Comparison of ENCODE assay signal across 13 mouse cellular contexts in the genomic region with DNA sequence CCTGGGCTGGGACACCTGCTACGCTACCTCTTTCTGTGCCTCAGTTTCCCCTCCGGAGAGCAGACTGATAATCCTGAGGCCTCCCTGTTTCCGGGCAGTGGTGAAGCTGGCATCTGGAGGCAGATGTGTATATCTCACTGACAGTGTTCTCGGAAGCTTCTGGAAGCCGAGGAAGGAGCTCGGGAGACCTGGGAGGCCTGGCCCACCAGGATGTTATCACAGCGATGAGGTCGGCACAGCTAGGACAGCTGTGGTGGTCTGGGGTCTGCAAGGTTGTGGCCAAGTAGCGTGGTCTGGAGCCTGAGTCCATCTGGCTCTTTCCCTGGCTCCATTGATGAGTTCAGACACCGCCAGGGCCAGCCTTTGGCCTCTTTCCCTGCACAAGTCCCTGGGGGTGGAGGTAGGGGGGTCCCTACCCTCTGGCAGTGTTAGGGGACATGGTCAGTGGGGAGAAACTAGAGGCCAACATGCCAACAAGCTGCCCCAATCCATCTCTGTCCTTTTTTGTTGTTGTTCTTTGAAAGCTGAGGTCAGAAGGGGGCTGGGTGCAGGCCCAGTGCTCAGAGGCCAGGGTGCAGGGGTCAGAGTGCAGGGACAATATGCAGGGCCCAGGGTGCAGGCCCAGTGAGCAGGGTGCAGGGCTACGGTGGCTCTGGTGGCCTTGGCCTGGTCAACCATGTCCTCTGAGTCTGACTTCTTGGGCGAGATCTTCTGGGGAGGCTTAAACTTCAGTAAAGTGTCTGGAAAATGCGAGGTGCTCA. TPM values are rescaled to one million over a fixed set of nuclear protein-coding genes. Genes with fewer than 3 reads are reported as not detected.
DNase-seq lines count a peak whose midpoint lies in the region; ATAC-seq and TF ChIP-seq lines count a peak whose summit lies in the region.
"Had no signal": no experiment of that assay in that cellular context is flagged by ENCODE, and none has a peak within 500 bp of the region (broad histone marks: within the 10 kb centered on the region; RNA-seq: fewer than 3 reads in every experiment).

No protein-coding gene starts in this region.

- WGBS in hindbrain, embryonic 12.5 days = 72% methylated on average over 13 of the region's 13 CpGs
- 82% methylated on average over 13 of the region's 13 CpGs for WGBS in hindbrain, postnatal 0 days
- 69% methylated on average over 13 of the region's 13 CpGs for WGBS in embryonic facial prominence, embryonic 10.5 days
- WGBS in midbrain, embryonic 15.5 days = 88% methylated on average over 13 of the region's 13 CpGs

- no peak for TF ChIP-seq RAD21 in CH12.LX (IDR thresholded peaks at IDR 0.05; ENCODE audit: low read depth, low read length)

- in situ Hi-C loops in CH12.LX (cut with MboI; ENCODE audit: low pct_ligation_motif_present, low pct_unique_long_range_greater_than_20kb, low sequenced_read_pairs) = no loop called here

- no peak for DNase-seq in hindbrain, postnatal 0 days (ENCODE audit: low spot score)
- no peak for DNase-seq in CH12.LX (ENCODE audit: extremely low read depth)
- no peak for DNase-seq in embryonic facial prominence, embryonic 10.5 days (ENCODE audit: low spot score)
- DNase-seq in liver = peak; percentile 53
- DNase-seq in right cerebral cortex, postnatal 4 days = no peak
- DNase-seq: left cerebral cortex, postnatal 4 days had no signal

- ATAC-seq in hindbrain, embryonic 12.5 days (ENCODE audit: low FRiP score) = no peak
- no peak for ATAC-seq in hindbrain, postnatal 0 days
- no peak for ATAC-seq in midbrain, embryonic 15.5 days (replicated peaks)
- ATAC-seq: activated CD4-positive, CD25-positive, alpha-beta regulatory T cell, adult 4 months had no signal

- no peak overlapping the region for H3K4me3 ChIP-seq in hindbrain, embryonic 12.5 days
- H3K4me3 ChIP-seq in hindbrain, postnatal 0 days (ENCODE audit: low read length) = no peak overlapping the region
- peak overlapping the region in 1 of 3 experiments; percentile 9 for H3K4me3 ChIP-seq in CH12.LX (replicated peaks in 1 of 3; ENCODE audit: low read depth in 2 of 3, low read length in 2 of 3, poor library complexity in 1 of 3)
- no peak overlapping the region for H3K4me3 ChIP-seq in embryonic facial prominence, embryonic 10.5 days
- no peak overlapping the region for H3K4me3 ChIP-seq in midbrain, embryonic 15.5 days
- H3K4me3 ChIP-seq: layer of hippocampus, adult 2 months; midbrain, embryonic 13.5 days; neural tube, embryonic 15.5 days had no signal

- TF ChIP-seq EP300 in CH12.LX (IDR thresholded peaks at IDR 0.05; ENCODE audit: low read length) = no peak

- H3K27me3 ChIP-seq in hindbrain, embryonic 12.5 days = peaks cover 11% of the 10 kb centered on the region
- 0 out of 2 replicates have a peak, but pooled peaks cover 4% of the 10 kb centered on the region for H3K27me3 ChIP-seq in hindbrain, postnatal 0 days (ENCODE audit: insufficient read depth, low read length)
- H3K27me3 ChIP-seq in CH12.LX (replicated peaks) = no peaks in the 10 kb centered on the region
- peaks cover 9% of the 10 kb centered on the region for H3K27me3 ChIP-seq in embryonic facial prominence, embryonic 10.5 days (replicated peaks; ENCODE audit: low read depth, poor library complexity, severe bottlenecking)
- 0 out of 2 replicates have a peak, but pooled peaks cover 4% of the 10 kb centered on the region for H3K27me3 ChIP-seq in midbrain, embryonic 15.5 days (replicated peaks)

- TF ChIP-seq POLR2A in CH12.LX (IDR thresholded peaks at IDR 0.05; ENCODE audit: low read depth, low read length) = no peak

- no peak overlapping the region for H3K4me2 ChIP-seq in hindbrain, embryonic 12.5 days (replicated peaks)
- H3K4me2 ChIP-seq in hindbrain, postnatal 0 days (ENCODE audit: low read depth, low read length) = no peak overlapping the region
- no peak overlapping the region for H3K4me2 ChIP-seq in CH12.LX (ENCODE audit: insufficient read depth, low read depth, poor library complexity, severe bottlenecking)
- H3K4me2 ChIP-seq in midbrain, embryonic 15.5 days = no peak overlapping the region

- H3K79me2 ChIP-seq in CH12.LX (replicated peaks; ENCODE audit: control insufficient read depth, extremely low read depth, insufficient read depth, poor library complexity, severe bottlenecking) = no peaks in the 10 kb centered on the region

- dilution Hi-C loops in CH12.LX (cut with MboI; ENCODE audit: extremely low pct_ligation_motif_present, extremely low pct_unique_long_range_greater_than_20kb, low sequenced_read_pairs) = no loop called here

- no peak overlapping the region for H3K9ac ChIP-seq in hindbrain, embryonic 12.5 days
- H3K9ac ChIP-seq in hindbrain, postnatal 0 days (replicated peaks; ENCODE audit: low read length) = no peak overlapping the region
- no peak overlapping the region for H3K9ac ChIP-seq in CH12.LX (ENCODE audit: insufficient read depth, low read depth)
- no peak overlapping the region for H3K9ac ChIP-seq in midbrain, embryonic 15.5 days

- no peaks in the 10 kb centered on the region for H3K36me3 ChIP-seq in hindbrain, embryonic 12.5 days
- H3K36me3 ChIP-seq in hindbrain, postnatal 0 days (ENCODE audit: insufficient read depth, low read length) = no peaks in the 10 kb centered on the region
- H3K36me3 ChIP-seq in CH12.LX (replicated peaks in 1 of 2; ENCODE audit: control insufficient read depth in 1 of 2, insufficient read depth in 1 of 2, low read length in 1 of 2) = peaks cover 0 to 20% of the 10 kb centered on the region in 2 experiments
- H3K36me3 ChIP-seq in embryonic facial prominence, embryonic 10.5 days (replicated peaks) = no peaks in the 10 kb centered on the region
- no peaks in the 10 kb centered on the region for H3K36me3 ChIP-seq in midbrain, embryonic 15.5 days (replicated peaks)
- H3K36me3 ChIP-seq: midbrain, embryonic 13.5 days; neural tube, embryonic 15.5 days had no signal

- peaks cover 47% of the 10 kb centered on the region for H3K4me1 ChIP-seq in hindbrain, embryonic 12.5 days
- 0 out of 2 replicates have a peak, but pooled peaks cover 3% of the 10 kb centered on the region for H3K4me1 ChIP-seq in hindbrain, postnatal 0 days (ENCODE audit: insufficient read depth, low read length)
- peaks cover 28 to 50% of the 10 kb centered on the region in 2 experiments for H3K4me1 ChIP-seq in CH12.LX (ENCODE audit: control insufficient read depth in 1 of 2, insufficient read depth in 2 of 2)
- peaks cover 71% of the 10 kb centered on the region for H3K4me1 ChIP-seq in embryonic facial prominence, embryonic 10.5 days
- H3K4me1 ChIP-seq in midbrain, embryonic 15.5 days = peaks cover 9% of the 10 kb centered on the region

- peak overlapping the region; percentile 12; the same call in 1 of the 2 replicates for H3K27ac ChIP-seq in hindbrain, embryonic 12.5 days
- no peak overlapping the region for H3K27ac ChIP-seq in hindbrain, postnatal 0 days
- peak overlapping the region; percentile 1; the same call in 1 of the 2 replicates for H3K27ac ChIP-seq in CH12.LX (ENCODE audit: insufficient read depth, low read depth)
- peak overlapping the region; percentile 86 for H3K27ac ChIP-seq in embryonic facial prominence, embryonic 10.5 days (replicated peaks)
- H3K27ac ChIP-seq in midbrain, embryonic 15.5 days = no peak overlapping the region
- H3K27ac ChIP-seq: layer of hippocampus, adult 2 months; midbrain, embryonic 13.5 days had no signal

- no peak for TF ChIP-seq CTCF in hindbrain, postnatal 0 days (IDR thresholded peaks at IDR 0.05; ENCODE audit: low read depth)
- no peak for TF ChIP-seq CTCF in CH12.LX (conservative IDR thresholded peaks at IDR 0.05 in 1 of 2, IDR thresholded peaks at IDR 0.05 in 1 of 2; ENCODE audit: low read depth in 2 of 2, low read length in 2 of 2)

- no peaks in the 10 kb centered on the region for H3K9me3 ChIP-seq in hindbrain, embryonic 12.5 days (replicated peaks)
- no peaks in the 10 kb centered on the region for H3K9me3 ChIP-seq in hindbrain, postnatal 0 days (ENCODE audit: low read length)
- no peaks in the 10 kb centered on the region for H3K9me3 ChIP-seq in CH12.LX (replicated peaks; ENCODE audit: low read length)
- no peaks in the 10 kb centered on the region for H3K9me3 ChIP-seq in embryonic facial prominence, embryonic 10.5 days
- H3K9me3 ChIP-seq in midbrain, embryonic 15.5 days = no peaks in the 10 kb centered on the region
- H3K9me3 ChIP-seq: midbrain, embryonic 13.5 days; neural tube, embryonic 15.5 days had no signal

TF ChIP-seq in CH12.LX, 34 proteins besides CTCF, POLR2A, EP300 and RAD21:
- TF ChIP-seq POLR2AphosphoS2 (IDR thresholded peaks at IDR 0.05; ENCODE audit: low read depth, low read length) (no peak), JUND (conservative IDR thresholded peaks at IDR 0.05; ENCODE audit: low read depth, low read length) (no peak)

RNA-seq across cellular contexts. Expression of a gene that starts 26.7 kb away (rescaled TPM):
- polyA plus RNA-seq in hindbrain, embryonic 12.5 days (2016; fragmentation: Nextera tagmentation; extraction: Ambion mirVana) = 30.1 and 39.0 TPM in 2 replicates
- 0.93 and 1.2 TPM in 2 replicates for total RNA-seq in hindbrain, postnatal 0 days (2014; rRNA removed)
- polyA plus RNA-seq in hindbrain, postnatal 0 days (2015; fragmentation: Nextera tagmentation; extraction: Ambion mirVana) = 3.6 and 4.3 TPM in 2 replicates
- total RNA-seq in CH12.LX (2012; rRNA removed) (2.9 and 3.1 TPM in 2 replicates), CH12.LX (2014; rRNA removed) (1.5 and 1.6 TPM in 2 replicates)
- 9.0 and 12.6 TPM in 2 replicates for polyA plus RNA-seq in CH12.LX (2012; ENCODE audit: insufficient read length, low read depth)
- 86.3 and 93.8 TPM in 2 replicates for polyA plus RNA-seq in embryonic facial prominence, embryonic 10.5 days (2016; fragmentation: Nextera tagmentation; extraction: Ambion mirVana)
- polyA plus RNA-seq in midbrain, embryonic 15.5 days (2015; fragmentation: Nextera tagmentation; extraction: Ambion mirVana) = 5.1 and 6.4 TPM in 2 replicates
- total RNA-seq: granulocyte monocyte progenitor cell, adult 5-6 weeks had no signal
- polyA plus RNA-seq: activated CD4-positive, CD25-positive, alpha-beta regulatory T cell, adult 4 months had no signal

Comparison
In these comparisons a context has a peak if more than half of its experiments do, and no peak if none do; other contexts are left out.
1. H3K27ac ChIP-seq: peak in hindbrain, embryonic 12.5 days (single experiment), CH12.LX (single experiment) and embryonic facial prominence, embryonic 10.5 days (single experiment); none in hindbrain, postnatal 0 days (single experiment) and midbrain, embryonic 15.5 days (single experiment).